Mouse (Mus musculus) stomach, embryonic 14.5 days (tissue): ENCODE results near the gene Ccn5. TPM values are rescaled to one million over a fixed set of nuclear protein-coding genes. Genes with fewer than 3 reads are reported as not detected.

Experiments used
- ATAC-seq: fragments of 200-750 bp; cut with Nextera tagmentation; 2 replicates; pipeline ENCODE4 v1.8.0; 2017; ENCODE audit warnings: low read depth, moderate TSS enrichment; ENCODE audit not compliant: insufficient number of reproducible peaks, insufficient read depth, low FRiP score
- H3K27ac ChIP-seq: fragments of 300-500 bp; sonication (generic); 2 replicates; pipeline ENCODE4 v1.5.1; 2014; ENCODE audit warnings: mild to moderate bottlenecking, low read length, moderate library complexity, mixed read lengths
- H3K27me3 ChIP-seq: fragments of 300-500 bp; sonication (generic); 2 replicates; pipeline ENCODE4 v1.6.1; 2014; ENCODE audit warnings: low read length, control low read depth, mixed read lengths; ENCODE audit not compliant: control insufficient read depth, insufficient read depth
- H3K36me3 ChIP-seq: fragments of 300-500 bp; sonication (generic); 2 replicates; pipeline ENCODE4 v1.6.1; 2014; ENCODE audit warnings: mild to moderate bottlenecking, control low read depth, low read length, moderate library complexity, mixed read lengths; ENCODE audit not compliant: control insufficient read depth, insufficient read depth
- H3K4me1 ChIP-seq: fragments of 300-500 bp; sonication (generic); 2 replicates; pipeline ENCODE4 v1.6.1; 2014; ENCODE audit warnings: low read length, control low read depth, mixed read lengths; ENCODE audit not compliant: control insufficient read depth, insufficient read depth
- H3K4me2 ChIP-seq: fragments of 300-500 bp; sonication (generic); replicated peaks from 2 replicates; pipeline ENCODE4 v1.6.1; 2014; ENCODE audit warnings: low read depth, low read length, control low read depth
- H3K4me3 ChIP-seq: fragments of 300-500 bp; sonication (generic); 2 replicates; pipeline ENCODE4 v1.5.1; 2014; ENCODE audit warnings: low read depth, low read length, control low read depth
- H3K9ac ChIP-seq: fragments of 300-500 bp; sonication (generic); replicated peaks from 2 replicates; pipeline ENCODE4 v1.6.1; 2014; ENCODE audit warnings: low read depth, mild to moderate bottlenecking, control low read depth, low read length, moderate library complexity, mixed read lengths
- H3K9me3 ChIP-seq: fragments of 300-500 bp; sonication (generic); 2 replicates; pipeline ENCODE4 v1.6.1; 2016; ENCODE audit warnings: low read depth, low read length, control low read depth; ENCODE audit not compliant: control insufficient read depth
- WGBS: fragments of 180-500 bp; shearing (Covaris S2); extraction: QIAGEN DNeasy Blood & Tissue Kit; methylation state at CpG from one replicate; pipeline ENCODE4 v1.1.7; 2014; 5-methylcytosine and 5-hydroxymethylcytosine counted together
- polyA plus RNA-seq: library from polyadenylated mRNA; unstranded; fragments of >200 nt; fragmentation: Nextera tagmentation; extraction: Ambion mirVana; gene quantifications from 2 replicates; pipeline ENCODE4 v1.2.1, GENCODE M21; 2014

The Ccn5 gene
- polyA plus RNA-seq, 1 experiment from 2014 or later, result 0.52 TPM

GRCm38 (mm10) chr2:163823771-163824170 lies 3.1 kb downstream of the Ccn5 start:
- H3K9me3 ChIP-seq, result no peaks in the 10 kb centered on the region
- H3K4me3 ChIP-seq, result no peak overlapping the region
- peaks cover 5% of the 10 kb centered on the region; the same call in 1 of the 2 replicates for H3K4me1 ChIP-seq
- no peaks in the 10 kb centered on the region for H3K36me3 ChIP-seq
- H3K27me3 ChIP-seq, result no peaks in the 10 kb centered on the region
- peak; percentile 38; the same call in 1 of the 2 replicates for ATAC-seq
- peak overlapping the region; percentile 21 for H3K4me2 ChIP-seq
- 21% methylated on average over 11 of the region's 11 CpGs for WGBS
- H3K27ac ChIP-seq, result no peak overlapping the region
- H3K9ac ChIP-seq, result no peak overlapping the region

GRCm38 (mm10) chr2:163825861-163826260 lies 5.2 kb downstream of the Ccn5 start:
- Histone ChIP-seq H3K27me3 (no peaks in the 10 kb centered on the region), H3K4me1 (peaks cover 5% of the 10 kb centered on the region; the same call in 1 of the 2 replicates), H3K9ac (no peak overlapping the region), H3K36me3 (no peaks in the 10 kb centered on the region), H3K4me3 (no peak overlapping the region), H3K9me3 (no peaks in the 10 kb centered on the region), H3K4me2 (no peak overlapping the region), H3K27ac (no peak overlapping the region)
- 55% methylated on average over 1 of the region's 1 CpGs for WGBS
- ATAC-seq, result no peak

- Histone ChIP-seq H3K27ac (no peak overlapping the region), H3K4me1 (peaks cover 5% of the 10 kb centered on the region; the same call in 1 of the 2 replicates), H3K4me2 (no peak overlapping the region), H3K9ac (no peak overlapping the region), H3K27me3 (no peaks in the 10 kb centered on the region), H3K36me3 (no peaks in the 10 kb centered on the region), H3K4me3 (no peak overlapping the region), H3K9me3 (no peaks in the 10 kb centered on the region)
- 70% methylated on average over 5 of the region's 5 CpGs for WGBS
- no peak for ATAC-seq
Measured at GRCm38 (mm10) chr2:163826494-163826893, 5.8 kb downstream of the Ccn5 start.

- Histone ChIP-seq H3K27ac (no peak overlapping the region), H3K9me3 (no peaks in the 10 kb centered on the region), H3K4me1 (no peaks in the 10 kb centered on the region), H3K36me3 (no peaks in the 10 kb centered on the region), H3K4me2 (no peak overlapping the region), H3K27me3 (no peaks in the 10 kb centered on the region), H3K4me3 (no peak overlapping the region), H3K9ac (no peak overlapping the region)
- 43% methylated on average over 1 of the region's 1 CpGs for WGBS
- ATAC-seq, result no peak
Measured at GRCm38 (mm10) chr2:163831163-163831562, 10.5 kb downstream of the Ccn5 start.

- 23% methylated on average over 9 of the region's 9 CpGs for WGBS
- Histone ChIP-seq H3K27me3 (no peaks in the 10 kb centered on the region), H3K9me3 (no peaks in the 10 kb centered on the region), H3K4me1 (no peaks in the 10 kb centered on the region), H3K4me3 (no peak overlapping the region), H3K4me2 (no peak overlapping the region), H3K9ac (no peak overlapping the region), H3K36me3 (no peaks in the 10 kb centered on the region), H3K27ac (no peak overlapping the region)
- ATAC-seq, result no peak
Measured at GRCm38 (mm10) chr2:163838043-163838442, 17.4 kb downstream of the Ccn5 start.

GRCm38 (mm10) chr2:163839519-163839918 lies 18.9 kb downstream of the Ccn5 start:
- ATAC-seq, result no peak
- 65% methylated on average over 6 of the region's 6 CpGs for WGBS

GRCm38 (mm10) chr2:163842043-163842442 lies 21.4 kb downstream of the Ccn5 start:
- WGBS, result 49% methylated on average over 4 of the region's 4 CpGs
- no peaks in the 10 kb centered on the region for H3K9me3 ChIP-seq
- no peaks in the 10 kb centered on the region for H3K27me3 ChIP-seq
- H3K4me1 ChIP-seq, result no peaks in the 10 kb centered on the region
- no peak overlapping the region for H3K4me2 ChIP-seq
- H3K27ac ChIP-seq, result no peak overlapping the region
- no peak overlapping the region for H3K4me3 ChIP-seq
- H3K9ac ChIP-seq, result no peak overlapping the region
- no peak for ATAC-seq
- H3K36me3 ChIP-seq, result no peaks in the 10 kb centered on the region

More at GRCm38 (mm10) chr2:163839519-163839918, 18.9 kb downstream of the Ccn5 start:
- no peaks in the 10 kb centered on the region for H3K27me3 ChIP-seq
- H3K4me2 ChIP-seq, result no peak overlapping the region
- no peak overlapping the region for H3K4me3 ChIP-seq
- H3K9me3 ChIP-seq, result no peaks in the 10 kb centered on the region
- no peak overlapping the region for H3K27ac ChIP-seq
- H3K4me1 ChIP-seq, result no peaks in the 10 kb centered on the region
- H3K9ac ChIP-seq, result no peak overlapping the region
- no peaks in the 10 kb centered on the region for H3K36me3 ChIP-seq

- no peak for ATAC-seq
- Histone ChIP-seq H3K27ac (no peak within 1 kb of the TSS), H3K9me3 (no peaks in the 10 kb centered on the region), H3K9ac (no peak within 1 kb of the TSS), H3K4me2 (0 out of 2 replicates have a peak within 1 kb of the TSS, but pooled peaks have one; percentile 22), H3K4me1 (no peaks in the 10 kb centered on the region), H3K4me3 (peak within 1 kb of the TSS; percentile 17; the same call in 1 of the 2 replicates), H3K36me3 (no peaks in the 10 kb centered on the region), H3K27me3 (peaks cover 42% of the 10 kb centered on the region)
- 2% methylated on average over 38 of the region's 38 CpGs for WGBS
Measured at GRCm38 (mm10) chr2:163853461-163853901, 32.8 kb downstream of the Ccn5 start, which contains the start of gene Kcnk15. TSS of gene Kcnk15 (plus strand) at chr2:163853651.

- peaks cover 35% of the 10 kb centered on the region for H3K27me3 ChIP-seq
- 0 out of 2 replicates have a peak, but pooled peaks have one; percentile 21 for ATAC-seq
- no peak overlapping the region for H3K27ac ChIP-seq
- H3K9me3 ChIP-seq, result no peaks in the 10 kb centered on the region
- H3K9ac ChIP-seq, result no peak overlapping the region
- WGBS, result 77% methylated on average over 6 of the region's 6 CpGs
- no peak overlapping the region for H3K4me3 ChIP-seq
- no peaks in the 10 kb centered on the region for H3K36me3 ChIP-seq
- H3K4me2 ChIP-seq, result no peak overlapping the region
- H3K4me1 ChIP-seq, result no peaks in the 10 kb centered on the region
Measured at GRCm38 (mm10) chr2:163857233-163857632, 36.6 kb downstream of the Ccn5 start.
